In genomic region chr10:66734853-66735252, GRCm38 (mm10) we compare ENCODE assay signal across 11 mouse cellular contexts.
DNase-seq lines count a peak whose midpoint lies in the region; ATAC-seq and TF ChIP-seq lines count a peak whose summit lies in the region.
"Had no signal": no experiment of that assay in that cellular context is flagged by ENCODE, and none has a peak within 500 bp of the region (broad histone marks: within the 10 kb centered on the region; RNA-seq: fewer than 3 reads in every experiment).

No protein-coding gene starts in this region.

- 67% methylated on average over 5 of the region's 5 CpGs for WGBS in forebrain, embryonic 14.5 days
- WGBS in forebrain, embryonic 12.5 days = 69% methylated on average over 5 of the region's 5 CpGs
- WGBS in thymus, adult 2 months = 72% methylated on average over 5 of the region's 5 CpGs

- H3K27ac ChIP-seq in forebrain, embryonic 14.5 days (ENCODE audit: low read depth, low read length) = no peak overlapping the region
- no peak overlapping the region for H3K27ac ChIP-seq in forebrain, embryonic 12.5 days
- H3K27ac ChIP-seq in CH12.LX (ENCODE audit: insufficient read depth, low read depth) = no peak overlapping the region
- H3K27ac ChIP-seq in thymus, adult 2 months (ENCODE audit: control insufficient read depth, insufficient read depth, low read length) = no peak overlapping the region
- H3K27ac ChIP-seq: kidney, embryonic 15.5 days had no signal

- TF ChIP-seq POLR2A in CH12.LX (IDR thresholded peaks at IDR 0.05; ENCODE audit: low read depth, low read length) = no peak
- no peak for TF ChIP-seq POLR2A in thymus, adult 2 months (IDR thresholded peaks at IDR 0.05; ENCODE audit: control insufficient read depth, extremely low read depth, insufficient read depth, low read length, poor library complexity)

- dilution Hi-C loops in CH12.LX (cut with MboI; ENCODE audit: extremely low pct_ligation_motif_present, extremely low pct_unique_long_range_greater_than_20kb, low sequenced_read_pairs) = no loop called here

- peak; percentile 28 for DNase-seq in forebrain, embryonic 14.5 days (ENCODE audit: low spot score)
- peak; percentile 4 for DNase-seq in kidney, postnatal 14 days
- DNase-seq in kidney, adult 9 months = no peak
- DNase-seq in CH12.LX (ENCODE audit: extremely low read depth) = no peak
- DNase-seq in cerebellum, postnatal 14 days = peak; percentile 78 to 82
- no peak for DNase-seq in thymus, adult 2 months
- DNase-seq: lung, postnatal 14 days had no signal

- no peak for ATAC-seq in forebrain, embryonic 14.5 days
- no peak for ATAC-seq in forebrain, embryonic 12.5 days (ENCODE audit: low FRiP score)
- no peak for ATAC-seq in megakaryocyte, adult 5-6 weeks (ENCODE audit: poor library complexity, severe bottlenecking)

- H3K4me2 ChIP-seq in forebrain, embryonic 14.5 days (ENCODE audit: low read length) = no peak overlapping the region
- no peak overlapping the region for H3K4me2 ChIP-seq in forebrain, embryonic 12.5 days
- H3K4me2 ChIP-seq in CH12.LX (ENCODE audit: insufficient read depth, low read depth, poor library complexity, severe bottlenecking) = no peak overlapping the region
- H3K4me2 ChIP-seq: kidney, embryonic 15.5 days had no signal

- peak; percentile 50 for TF ChIP-seq RAD21 in CH12.LX (IDR thresholded peaks at IDR 0.05; ENCODE audit: low read depth, low read length)

- no peak overlapping the region for H3K9ac ChIP-seq in forebrain, embryonic 14.5 days (ENCODE audit: low read length)
- H3K9ac ChIP-seq in forebrain, embryonic 12.5 days = no peak overlapping the region
- H3K9ac ChIP-seq in CH12.LX (ENCODE audit: insufficient read depth, low read depth) = no peak overlapping the region
- H3K9ac ChIP-seq: kidney, embryonic 15.5 days had no signal

- TF ChIP-seq EP300 in CH12.LX (IDR thresholded peaks at IDR 0.05; ENCODE audit: low read length) = no peak

- in situ Hi-C loops in CH12.LX (cut with MboI; ENCODE audit: low pct_ligation_motif_present, low pct_unique_long_range_greater_than_20kb, low sequenced_read_pairs) = no loop called here

- H3K36me3 ChIP-seq in forebrain, embryonic 14.5 days (ENCODE audit: control insufficient read depth, insufficient read depth, low read length) = no peaks in the 10 kb centered on the region
- no peaks in the 10 kb centered on the region for H3K36me3 ChIP-seq in forebrain, embryonic 12.5 days (replicated peaks)
- no peaks in the 10 kb centered on the region for H3K36me3 ChIP-seq in CH12.LX (replicated peaks in 1 of 2; ENCODE audit: control insufficient read depth in 1 of 2, insufficient read depth in 1 of 2, low read length in 1 of 2)
- H3K36me3 ChIP-seq in thymus, adult 2 months (ENCODE audit: control insufficient read depth, insufficient read depth, low read length) = no peaks in the 10 kb centered on the region
- H3K36me3 ChIP-seq: kidney, embryonic 15.5 days had no signal

- H3K9me3 ChIP-seq in forebrain, embryonic 14.5 days (replicated peaks; ENCODE audit: control insufficient read depth, low read length) = no peaks in the 10 kb centered on the region
- H3K9me3 ChIP-seq in forebrain, embryonic 12.5 days = no peaks in the 10 kb centered on the region
- no peaks in the 10 kb centered on the region for H3K9me3 ChIP-seq in CH12.LX (replicated peaks; ENCODE audit: low read length)

- H3K79me2 ChIP-seq in CH12.LX (replicated peaks; ENCODE audit: control insufficient read depth, extremely low read depth, insufficient read depth, poor library complexity, severe bottlenecking) = no peaks in the 10 kb centered on the region

- H3K4me3 ChIP-seq in forebrain, embryonic 14.5 days (ENCODE audit: low read depth, low read length) = no peak overlapping the region
- H3K4me3 ChIP-seq in forebrain, embryonic 12.5 days (replicated peaks) = no peak overlapping the region
- H3K4me3 ChIP-seq in CH12.LX (replicated peaks in 1 of 3; ENCODE audit: low read depth in 2 of 3, low read length in 2 of 3, poor library complexity in 1 of 3) = no peak overlapping the region
- no peak overlapping the region for H3K4me3 ChIP-seq in thymus, adult 2 months (ENCODE audit: control insufficient read depth, insufficient read depth, low read length)
- H3K4me3 ChIP-seq: kidney, embryonic 15.5 days; myocyte had no signal

- TF ChIP-seq CTCF in CH12.LX (conservative IDR thresholded peaks at IDR 0.05 in 1 of 2, IDR thresholded peaks at IDR 0.05 in 1 of 2; ENCODE audit: low read depth in 2 of 2, low read length in 2 of 2) = peak in 1 of 2 experiments; percentile 58; a peak in 2 of 4 replicates
- no peak for TF ChIP-seq CTCF in thymus, adult 2 months (IDR thresholded peaks at IDR 0.05; ENCODE audit: borderline replicate concordance, control insufficient read depth, extremely low read depth, insufficient read depth, low read length, poor library complexity)

- H3K4me1 ChIP-seq in forebrain, embryonic 14.5 days (ENCODE audit: control insufficient read depth, insufficient read depth, low read length) = no peaks in the 10 kb centered on the region
- no peaks in the 10 kb centered on the region for H3K4me1 ChIP-seq in forebrain, embryonic 12.5 days
- H3K4me1 ChIP-seq in CH12.LX (ENCODE audit: control insufficient read depth in 1 of 2, insufficient read depth in 2 of 2) = no peaks in the 10 kb centered on the region
- H3K4me1 ChIP-seq in thymus, adult 2 months (replicated peaks; ENCODE audit: control insufficient read depth, insufficient read depth, low read length) = no peaks in the 10 kb centered on the region
- H3K4me1 ChIP-seq: kidney, embryonic 15.5 days had no signal

- H3K27me3 ChIP-seq in forebrain, embryonic 14.5 days (replicated peaks; ENCODE audit: control insufficient read depth, insufficient read depth, low read length) = no peaks in the 10 kb centered on the region
- no peaks in the 10 kb centered on the region for H3K27me3 ChIP-seq in forebrain, embryonic 12.5 days
- H3K27me3 ChIP-seq in CH12.LX (replicated peaks) = no peaks in the 10 kb centered on the region
- no peaks in the 10 kb centered on the region for H3K27me3 ChIP-seq in thymus, adult 2 months (ENCODE audit: control insufficient read depth, insufficient read depth, low read length)
- H3K27me3 ChIP-seq: kidney, embryonic 15.5 days had no signal

TF ChIP-seq in CH12.LX, 34 proteins besides CTCF, POLR2A, EP300 and RAD21:
- TF ChIP-seq ETS1 (conservative IDR thresholded peaks at IDR 0.05; ENCODE audit: low read depth, low read length) (no peak), GABPA (IDR thresholded peaks at IDR 0.05; ENCODE audit: insufficient replicate concordance, low read depth, low read length) (no peak), TBP (conservative IDR thresholded peaks at IDR 0.05; ENCODE audit: low read depth, low read length) (no peak), ZKSCAN1 (IDR thresholded peaks at IDR 0.05; ENCODE audit: borderline replicate concordance, low read depth, low read length) (no peak), SMC3 (IDR thresholded peaks at IDR 0.05; ENCODE audit: low read depth, low read length) (peak; percentile 23; the same call in 1 of the 2 replicates), SIN3A (IDR thresholded peaks at IDR 0.05; ENCODE audit: low read length) (no peak)

Comparison
In these comparisons a context has a peak if more than half of its experiments do, and no peak if none do; other contexts are left out.
1. DNase-seq: peak in forebrain, embryonic 14.5 days (single experiment), kidney, postnatal 14 days (single experiment) and cerebellum, postnatal 14 days (2 of 2); none in kidney, adult 9 months (single experiment), CH12.LX (single experiment) and thymus, adult 2 months (single experiment).